Mouse (Mus musculus) forebrain, embryonic 14.5 days (tissue): ENCODE measurements around the gene Hyal2. TPM values are rescaled to one million over a fixed set of nuclear protein-coding genes. Genes with fewer than 3 reads are reported as not detected.

Experiments
- ATAC-seq: fragments of 200-750 bp; cut with Nextera tagmentation; 2 replicates; pipeline ENCODE4 v1.8.0; 2017; ENCODE audit warnings: mild to moderate bottlenecking, moderate library complexity
- DNase-seq: peaks from one replicate; pipeline ENCODE4 v3.0.0-alpha.2; 2015; ENCODE audit warnings: low spot score
- H3K27ac ChIP-seq: fragments of 300-500 bp; sonication (generic); 2 replicates; pipeline ENCODE4 v1.5.1; 2014; ENCODE audit warnings: low read depth, mild to moderate bottlenecking, control low read depth, low read length, moderate library complexity
- H3K27me3 ChIP-seq: fragments of 300-500 bp; sonication (generic); replicated peaks from 2 replicates; pipeline ENCODE4 v1.6.1; 2014; ENCODE audit warnings: low read length, control low read depth, mixed read lengths; ENCODE audit not compliant: control insufficient read depth, insufficient read depth
- H3K36me3 ChIP-seq: fragments of 300-500 bp; sonication (generic); 2 replicates; pipeline ENCODE4 v1.6.1; 2014; ENCODE audit warnings: low read length, control low read depth; ENCODE audit not compliant: control insufficient read depth, insufficient read depth
- H3K4me1 ChIP-seq: fragments of 300-500 bp; sonication (generic); 2 replicates; pipeline ENCODE4 v1.6.1; 2014; ENCODE audit warnings: antibody characterized with exemption, low read length, control low read depth; ENCODE audit not compliant: control insufficient read depth, insufficient read depth
- H3K4me2 ChIP-seq: fragments of 300-500 bp; sonication (generic); 2 replicates; pipeline ENCODE4 v1.6.1; 2014; ENCODE audit warnings: mild to moderate bottlenecking, control low read depth, low read length
- H3K4me3 ChIP-seq: fragments of 300-500 bp; sonication (generic); 2 replicates; pipeline ENCODE4 v1.5.1; 2014; ENCODE audit warnings: low read depth, low read length, control low read depth
- H3K9ac ChIP-seq: fragments of 300-500 bp; sonication (generic); 2 replicates; pipeline ENCODE4 v1.6.1; 2014; ENCODE audit warnings: mild to moderate bottlenecking, low read length, control low read depth, moderate library complexity
- H3K9me3 ChIP-seq: fragments of 300-500 bp; sonication (generic); replicated peaks from 2 replicates; pipeline ENCODE4 v1.6.1; 2016; ENCODE audit warnings: low read length, control low read depth, mixed read lengths; ENCODE audit not compliant: control insufficient read depth
- WGBS: fragments of 180-500 bp; shearing (Covaris S2); extraction: QIAGEN DNeasy Blood & Tissue Kit; methylation state at CpG from one replicate; pipeline ENCODE4 v1.1.7; 2014; 5-methylcytosine and 5-hydroxymethylcytosine counted together
- polyA plus RNA-seq: library from polyadenylated mRNA; unstranded; fragments of >200 nt; fragmentation: Nextera tagmentation; extraction: Ambion mirVana; gene quantifications from 2 replicates; pipeline ENCODE4 v1.2.1, GENCODE M21; 2014

The Hyal2 gene
- polyA plus RNA-seq, 1 experiment from 2014 or later = 109 TPM

DNA sequence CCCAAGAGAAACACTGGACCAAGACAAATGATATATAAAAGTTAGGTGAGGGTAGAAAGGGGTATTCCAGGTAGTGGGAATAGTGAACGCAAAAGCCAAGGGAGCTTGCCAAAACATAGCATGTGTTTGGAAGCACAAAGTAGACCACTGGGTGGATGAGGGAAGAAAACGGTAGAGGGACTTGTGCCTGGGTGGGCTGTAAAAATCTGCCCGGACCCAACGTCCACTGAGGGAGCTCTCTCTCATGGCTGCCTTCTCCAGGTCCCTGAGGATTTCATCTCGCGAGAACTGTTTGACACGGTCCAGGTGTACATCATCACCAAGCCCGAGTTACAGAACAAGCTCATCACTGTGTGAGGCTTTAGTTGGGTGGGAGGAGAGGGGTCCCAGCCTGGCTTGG is 25.0 kb upstream of the Hyal2 start:
- 50% methylated on average over 8 of the region's 8 CpGs for WGBS
- Histone ChIP-seq H3K27ac (no peak overlapping the region), H3K9ac (peak overlapping the region; percentile 69)

GRCm38 (mm10) chr9:107543299-107543698 is 24.4 kb upstream of the Hyal2 start:
- no peak overlapping the region for H3K9ac ChIP-seq
- H3K27me3 ChIP-seq = no peaks in the 10 kb centered on the region
- peak overlapping the region; percentile 95; the same call in 1 of the 2 replicates for H3K4me2 ChIP-seq
- no peak for DNase-seq
- no peaks in the 10 kb centered on the region for H3K9me3 ChIP-seq
- H3K27ac ChIP-seq = no peak overlapping the region
- no peak for ATAC-seq
- H3K4me1 ChIP-seq = peaks cover 23% of the 10 kb centered on the region
- H3K4me3 ChIP-seq = no peak overlapping the region
- WGBS = 85% methylated on average over 11 of the region's 11 CpGs
- peaks cover 34% of the 10 kb centered on the region for H3K36me3 ChIP-seq

More for the DNA sequence above, 25.0 kb upstream of the Hyal2 start:
- Histone ChIP-seq H3K4me3 (peak overlapping the region; percentile 62), H3K36me3 (peaks cover 40% of the 10 kb centered on the region), H3K9me3 (no peaks in the 10 kb centered on the region), H3K27me3 (no peaks in the 10 kb centered on the region), H3K4me1 (peaks cover 23% of the 10 kb centered on the region), H3K4me2 (peak overlapping the region; percentile 95)
- no peak for DNase-seq
- ATAC-seq = no peak

- DNase-seq = no peak
- ATAC-seq = no peak
- Histone ChIP-seq H3K4me3 (no peak overlapping the region), H3K36me3 (peaks cover 24% of the 10 kb centered on the region), H3K27me3 (no peaks in the 10 kb centered on the region), H3K4me2 (no peak overlapping the region), H3K4me1 (peaks cover 23% of the 10 kb centered on the region), H3K9me3 (no peaks in the 10 kb centered on the region), H3K27ac (no peak overlapping the region), H3K9ac (no peak overlapping the region)
- WGBS = 94% methylated on average over 17 of the region's 17 CpGs
Observed at GRCm38 (mm10) chr9:107544196-107544700, 23.5 kb upstream of the Hyal2 start.

DNA sequence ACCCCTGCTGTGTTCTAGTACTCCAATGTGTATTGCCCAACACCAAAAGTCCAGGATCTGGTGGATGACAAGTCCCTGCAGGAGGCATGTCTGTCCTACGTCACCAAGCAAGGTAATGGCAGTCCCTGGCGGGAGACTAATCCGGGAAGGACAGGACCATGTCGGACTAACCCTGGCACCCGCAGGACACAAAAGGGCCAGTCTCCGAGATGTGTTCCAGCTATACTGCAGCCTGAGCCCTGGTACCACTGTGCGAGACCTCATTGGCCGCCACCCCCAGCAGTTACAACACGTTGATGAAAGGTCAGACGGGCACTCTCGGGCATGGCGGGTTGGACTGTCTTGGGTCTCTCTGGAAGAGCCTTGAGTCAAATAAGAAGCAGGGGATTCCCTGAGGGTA is 23.0 kb upstream of the Hyal2 start:
- Histone ChIP-seq H3K36me3 (peaks cover 19% of the 10 kb centered on the region), H3K9ac (no peak overlapping the region), H3K27me3 (no peaks in the 10 kb centered on the region), H3K4me3 (no peak overlapping the region), H3K27ac (no peak overlapping the region), H3K4me1 (peaks cover 23% of the 10 kb centered on the region), H3K9me3 (no peaks in the 10 kb centered on the region), H3K4me2 (no peak overlapping the region)
- DNase-seq (no peak), ATAC-seq (no peak)
- 93% methylated on average over 12 of the region's 12 CpGs for WGBS

GRCm38 (mm10) chr9:107545199-107545598 is 22.5 kb upstream of the Hyal2 start:
- no peak for DNase-seq
- WGBS = 86% methylated on average over 10 of the region's 10 CpGs
- ATAC-seq = no peak
- Histone ChIP-seq H3K27ac (no peak overlapping the region), H3K4me2 (no peak overlapping the region), H3K4me3 (no peak overlapping the region), H3K9me3 (no peaks in the 10 kb centered on the region), H3K27me3 (no peaks in the 10 kb centered on the region; the same call in 1 of the 2 replicates), H3K4me1 (peaks cover 23% of the 10 kb centered on the region), H3K9ac (no peak overlapping the region), H3K36me3 (peaks cover 15% of the 10 kb centered on the region)

- Histone ChIP-seq H3K4me2 (no peak overlapping the region), H3K4me3 (no peak overlapping the region), H3K4me1 (peaks cover 23% of the 10 kb centered on the region), H3K9ac (no peak overlapping the region), H3K9me3 (no peaks in the 10 kb centered on the region), H3K36me3 (peaks cover 12% of the 10 kb centered on the region), H3K27ac (no peak overlapping the region; the same call in 1 of the 2 replicates), H3K27me3 (peaks cover 4% of the 10 kb centered on the region; the same call in 1 of the 2 replicates)
- DNase-seq (peak; percentile 73), ATAC-seq (no peak)
- 7% methylated on average over 3 of the region's 3 CpGs for WGBS
Observed at GRCm38 (mm10) chr9:107545602-107546001, 22.1 kb upstream of the Hyal2 start.

DNA sequence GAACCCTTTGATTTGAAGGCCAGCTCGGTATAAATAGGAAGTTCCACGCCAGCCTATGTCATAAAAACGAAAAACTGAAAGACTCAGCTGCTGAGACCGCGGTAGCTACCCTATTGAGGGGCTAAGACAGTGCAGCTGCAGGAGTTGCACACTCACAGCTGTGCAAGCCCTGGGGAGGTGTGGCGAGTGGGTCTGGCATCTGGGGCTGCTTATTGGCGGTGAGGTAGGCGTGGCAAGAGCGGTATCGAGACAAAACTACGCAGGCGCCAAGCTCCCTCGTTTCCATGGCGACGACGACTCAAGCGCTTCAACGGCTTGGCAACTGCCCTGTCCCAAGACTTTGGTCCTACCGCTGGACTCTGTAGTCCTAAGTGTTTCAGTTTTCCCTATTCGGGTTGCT is 20.7 kb upstream of the Hyal2 start, which contains the start of gene Zmynd10:
Zmynd10 (plus strand) TSS at position 273 of the 400 bp plus-strand sequence.
- peak within 1 kb of the TSS; percentile 44 for H3K4me2 ChIP-seq
- 3% methylated on average over 20 of the region's 20 CpGs for WGBS
- H3K9ac ChIP-seq = peak within 1 kb of the TSS; percentile 33; the same call in 1 of the 2 replicates
- peaks cover 25% of the 10 kb centered on the region for H3K4me1 ChIP-seq
- ATAC-seq (peak; percentile 63), DNase-seq (peak; percentile 95)
- peak within 1 kb of the TSS; percentile 4; the same call in 1 of the 2 replicates for H3K4me3 ChIP-seq
- H3K27ac ChIP-seq = peak within 1 kb of the TSS; percentile 44; the same call in 1 of the 2 replicates
- no peaks in the 10 kb centered on the region for H3K9me3 ChIP-seq
- peaks cover 12% of the 10 kb centered on the region for H3K36me3 ChIP-seq
- peaks cover 18% of the 10 kb centered on the region for H3K27me3 ChIP-seq

DNA sequence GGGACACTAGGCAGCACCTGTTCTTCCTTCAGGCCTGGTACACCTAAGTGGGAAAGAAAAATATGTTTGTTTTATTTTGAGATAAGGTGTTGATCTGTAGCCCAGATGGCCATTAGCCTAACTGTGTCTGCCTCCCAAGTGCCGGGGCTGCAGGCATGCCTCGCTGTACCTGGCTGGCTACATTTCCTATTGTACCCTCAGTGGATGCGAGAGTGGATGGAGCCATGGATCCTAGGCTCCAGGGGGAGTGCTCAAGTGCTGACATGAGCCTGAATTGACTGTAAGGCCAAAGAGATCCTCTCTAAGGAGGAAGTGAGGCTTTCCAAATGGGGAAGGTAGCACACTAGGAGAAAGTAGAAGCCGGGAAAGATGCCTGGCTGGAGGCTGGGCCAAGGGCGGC is 19.8 kb upstream of the Hyal2 start:
- peaks cover 12% of the 10 kb centered on the region for H3K36me3 ChIP-seq
- 79% methylated on average over 5 of the region's 5 CpGs for WGBS

GRCm38 (mm10) chr9:107548820-107549219 is 18.9 kb upstream of the Hyal2 start:
- Histone ChIP-seq H3K9ac (no peak overlapping the region), H3K36me3 (peaks cover 11% of the 10 kb centered on the region), H3K9me3 (no peaks in the 10 kb centered on the region), H3K27me3 (peaks cover 30% of the 10 kb centered on the region), H3K27ac (no peak overlapping the region), H3K4me3 (no peak overlapping the region), H3K4me1 (peaks cover 25% of the 10 kb centered on the region), H3K4me2 (no peak overlapping the region)
- no peak for ATAC-seq
- no peak for DNase-seq
- 92% methylated on average over 10 of the region's 10 CpGs for WGBS

More for the DNA sequence above, 19.8 kb upstream of the Hyal2 start:
- H3K9me3 ChIP-seq = no peaks in the 10 kb centered on the region
- no peak overlapping the region for H3K4me2 ChIP-seq
- H3K4me3 ChIP-seq = no peak overlapping the region
- ATAC-seq (no peak), DNase-seq (no peak)
- no peak overlapping the region for H3K9ac ChIP-seq
- peaks cover 18% of the 10 kb centered on the region for H3K4me1 ChIP-seq
- peaks cover 28% of the 10 kb centered on the region for H3K27me3 ChIP-seq
- no peak overlapping the region for H3K27ac ChIP-seq
